Mouse (Mus musculus) cerebellum, adult 2 months (tissue): ENCODE results near the gene Hoxc5.

Source experiments
- CTCF ChIP-seq: fragments of 200-500 bp; IDR thresholded peaks from 2 replicates; pipeline ENCODE4 v1.5.1; 2011; ENCODE audit warnings: low read depth, mild to moderate bottlenecking, control low read depth, low read length, moderate library complexity, borderline replicate concordance; ENCODE audit not compliant: insufficient read depth
- POLR2A ChIP-seq: fragments of 200-500 bp; IDR thresholded peaks from 2 replicates; pipeline ENCODE4 v1.6.1; 2011; ENCODE audit warnings: low read length, control low read depth, borderline replicate concordance; ENCODE audit not compliant: insufficient read depth

GRCm38 (mm10) chr15:102956906-102957305, 10.3 kb upstream of the Hoxc5 start:
- no peak for TF ChIP-seq CTCF
- TF ChIP-seq POLR2A = no peak
